Mouse (Mus musculus): Measurements from ENCODE around the gene Cux1. TPM values are rescaled to one million over a fixed set of nuclear protein-coding genes. Genes with fewer than 3 reads are reported as not detected.

Gene Cux1
- polyA plus RNA-seq, 1 experiment = 126 TPM

- TF ChIP-seq CTCF (conservative IDR thresholded peaks at IDR 0.05; ENCODE audit: insufficient read depth, insufficient read length, low read depth, low read length) (no peak), POLR2A (IDR thresholded peaks at IDR 0.05; ENCODE audit: low read depth, low read length) (no peak)
- 60% methylated on average over 4 of the region's 4 CpGs for WGBS
- Histone ChIP-seq H3K27me3 (replicated peaks; ENCODE audit: control insufficient read depth, insufficient read depth, low read length) (no peaks in the 10 kb centered on the region), H3K4me1 (ENCODE audit: control insufficient read depth, insufficient read depth, low read length) (peaks cover 44% of the 10 kb centered on the region), H3K4me3 (ENCODE audit: insufficient read depth, low read depth, low read length) (no peak overlapping the region), H3K27ac (ENCODE audit: insufficient read depth, low read depth, low read length) (no peak overlapping the region), H3K36me3 (ENCODE audit: control insufficient read depth, insufficient read depth, low read length) (no peaks in the 10 kb centered on the region)
- peak; percentile 61 for DNase-seq
These were observed 59.7 kb downstream of the Cux1 start for GRCm38 (mm10) chr5:136507629-136508028.

DNA sequence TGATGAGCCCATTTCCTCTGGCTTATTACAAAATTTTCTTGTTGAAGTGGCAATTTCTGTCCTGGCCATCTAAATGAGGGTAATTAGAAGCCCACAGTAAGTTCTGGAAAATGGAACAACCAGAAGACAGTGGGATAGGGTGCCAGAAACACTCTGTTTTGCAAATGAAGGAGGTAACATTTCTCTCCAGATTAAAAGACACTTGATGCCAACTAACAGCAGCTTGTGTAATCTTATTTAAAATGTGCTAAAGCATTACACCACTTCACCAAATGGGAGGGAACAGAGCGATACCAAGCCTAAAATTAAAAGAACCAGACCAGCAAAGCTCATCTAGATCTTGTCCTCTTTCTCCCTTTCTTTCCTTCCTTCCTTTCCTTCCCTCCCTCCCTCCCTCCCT lies 61.0 kb downstream of the Cux1 start:
- no peak overlapping the region for H3K27ac ChIP-seq (ENCODE audit: insufficient read depth, low read depth, low read length)
- 77% methylated on average over 1 of the region's 1 CpGs for WGBS
- H3K4me1 ChIP-seq (ENCODE audit: control insufficient read depth, insufficient read depth, low read length) = peaks cover 36% of the 10 kb centered on the region

GRCm38 (mm10) chr5:136502491-136503086 lies 64.7 kb downstream of the Cux1 start:
- Histone ChIP-seq H3K4me1 (ENCODE audit: control insufficient read depth, insufficient read depth, low read length) (peaks cover 32% of the 10 kb centered on the region), H3K4me3 (ENCODE audit: insufficient read depth, low read depth, low read length) (no peak overlapping the region), H3K36me3 (ENCODE audit: control insufficient read depth, insufficient read depth, low read length) (no peaks in the 10 kb centered on the region), H3K27me3 (replicated peaks; ENCODE audit: control insufficient read depth, insufficient read depth, low read length) (no peaks in the 10 kb centered on the region), H3K27ac (ENCODE audit: insufficient read depth, low read depth, low read length) (no peak overlapping the region)
- no peak for DNase-seq
- 39% methylated on average over 5 of the region's 5 CpGs for WGBS
- no peak for TF ChIP-seq POLR2A (IDR thresholded peaks at IDR 0.05; ENCODE audit: low read depth, low read length)
- no peak for TF ChIP-seq CTCF (conservative IDR thresholded peaks at IDR 0.05; ENCODE audit: insufficient read depth, insufficient read length, low read depth, low read length)

More for the DNA sequence above, 61.0 kb downstream of the Cux1 start:
- no peak for DNase-seq
- no peaks in the 10 kb centered on the region for H3K27me3 ChIP-seq (replicated peaks; ENCODE audit: control insufficient read depth, insufficient read depth, low read length)
- H3K4me3 ChIP-seq (ENCODE audit: insufficient read depth, low read depth, low read length) = no peak overlapping the region
- TF ChIP-seq POLR2A (IDR thresholded peaks at IDR 0.05; ENCODE audit: low read depth, low read length) (no peak), CTCF (conservative IDR thresholded peaks at IDR 0.05; ENCODE audit: insufficient read depth, insufficient read length, low read depth, low read length) (no peak)
- H3K36me3 ChIP-seq (ENCODE audit: control insufficient read depth, insufficient read depth, low read length) = no peaks in the 10 kb centered on the region

- Histone ChIP-seq H3K36me3 (ENCODE audit: control insufficient read depth, insufficient read depth, low read length) (no peaks in the 10 kb centered on the region), H3K4me1 (ENCODE audit: control insufficient read depth, insufficient read depth, low read length) (peaks cover 27% of the 10 kb centered on the region), H3K4me3 (ENCODE audit: insufficient read depth, low read depth, low read length) (no peak overlapping the region), H3K27ac (ENCODE audit: insufficient read depth, low read depth, low read length) (no peak overlapping the region), H3K27me3 (replicated peaks; ENCODE audit: control insufficient read depth, insufficient read depth, low read length) (no peaks in the 10 kb centered on the region)
- TF ChIP-seq CTCF (conservative IDR thresholded peaks at IDR 0.05; ENCODE audit: insufficient read depth, insufficient read length, low read depth, low read length) (no peak), POLR2A (IDR thresholded peaks at IDR 0.05; ENCODE audit: low read depth, low read length) (no peak)
- 32% methylated on average over 6 of the region's 6 CpGs for WGBS
- peak; percentile 37 for DNase-seq
These were observed 66.9 kb downstream of the Cux1 start for GRCm38 (mm10) chr5:136500307-136500871.

DNA sequence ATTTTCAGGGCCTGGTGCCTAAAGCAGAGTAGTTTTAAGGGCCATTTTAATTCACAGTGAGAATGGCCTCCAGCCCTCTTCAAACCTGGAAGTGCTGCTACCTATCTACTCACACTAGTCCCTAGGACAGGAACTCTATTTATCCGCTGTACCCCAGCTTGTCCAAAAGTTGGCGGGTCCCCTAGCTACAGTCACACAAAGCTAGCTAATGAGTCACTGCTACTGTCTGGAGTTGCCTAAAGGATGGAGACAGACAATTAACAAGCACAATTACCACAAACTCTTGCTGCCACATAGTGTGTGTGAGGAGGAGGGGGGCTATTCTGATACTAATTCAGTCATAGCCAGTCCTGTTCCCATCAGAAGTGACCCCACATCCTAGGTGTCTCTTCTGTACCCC lies 68.0 kb downstream of the Cux1 start:
- no peak for DNase-seq
- H3K36me3 ChIP-seq (ENCODE audit: control insufficient read depth, insufficient read depth, low read length) = no peaks in the 10 kb centered on the region
- H3K4me3 ChIP-seq (ENCODE audit: insufficient read depth, low read depth, low read length) = no peak overlapping the region
- peaks cover 22% of the 10 kb centered on the region; the same call in 1 of the 2 replicates for H3K4me1 ChIP-seq (ENCODE audit: control insufficient read depth, insufficient read depth, low read length)
- no peaks in the 10 kb centered on the region for H3K27me3 ChIP-seq (replicated peaks; ENCODE audit: control insufficient read depth, insufficient read depth, low read length)
- WGBS = 82% methylated on average over 2 of the region's 2 CpGs
- H3K27ac ChIP-seq (ENCODE audit: insufficient read depth, low read depth, low read length) = no peak overlapping the region
- no peak for TF ChIP-seq CTCF (conservative IDR thresholded peaks at IDR 0.05; ENCODE audit: insufficient read depth, insufficient read length, low read depth, low read length)
- no peak for TF ChIP-seq POLR2A (IDR thresholded peaks at IDR 0.05; ENCODE audit: low read depth, low read length)

GRCm38 (mm10) chr5:136498741-136499140 lies 68.5 kb downstream of the Cux1 start:
- Histone ChIP-seq H3K27me3 (replicated peaks; ENCODE audit: control insufficient read depth, insufficient read depth, low read length) (no peaks in the 10 kb centered on the region), H3K36me3 (ENCODE audit: control insufficient read depth, insufficient read depth, low read length) (no peaks in the 10 kb centered on the region), H3K4me1 (ENCODE audit: control insufficient read depth, insufficient read depth, low read length) (peaks cover 19% of the 10 kb centered on the region; the same call in 1 of the 2 replicates), H3K27ac (ENCODE audit: insufficient read depth, low read depth, low read length) (no peak overlapping the region), H3K4me3 (ENCODE audit: insufficient read depth, low read depth, low read length) (no peak overlapping the region)
- no peak for TF ChIP-seq CTCF (conservative IDR thresholded peaks at IDR 0.05; ENCODE audit: insufficient read depth, insufficient read length, low read depth, low read length)
- TF ChIP-seq POLR2A (IDR thresholded peaks at IDR 0.05; ENCODE audit: low read depth, low read length) = no peak
- DNase-seq = no peak
- 88% methylated on average over 3 of the region's 3 CpGs for WGBS

DNA sequence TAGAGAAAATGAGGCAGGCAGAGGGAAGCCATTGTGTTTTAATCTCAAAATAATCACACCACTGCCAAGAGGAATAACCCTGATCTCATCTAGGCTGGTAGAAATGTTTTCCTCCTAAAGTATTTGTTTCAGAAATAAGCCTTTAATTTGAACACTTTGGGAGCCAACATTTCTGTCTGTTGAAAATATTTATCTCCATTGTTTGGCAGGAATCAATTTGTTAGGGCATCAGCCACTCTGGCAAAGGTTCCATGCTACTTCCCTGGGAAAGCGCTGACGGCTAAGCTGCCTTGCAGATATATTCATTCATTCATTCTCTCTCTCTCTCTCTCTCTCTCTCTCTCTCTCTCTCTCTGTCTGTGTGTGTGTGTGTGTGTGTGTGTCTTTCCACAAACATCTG lies 70.0 kb downstream of the Cux1 start:
- H3K36me3 ChIP-seq (ENCODE audit: control insufficient read depth, insufficient read depth, low read length) = no peaks in the 10 kb centered on the region
- no peak overlapping the region for H3K27ac ChIP-seq (ENCODE audit: insufficient read depth, low read depth, low read length)
- no peak for TF ChIP-seq POLR2A (IDR thresholded peaks at IDR 0.05; ENCODE audit: low read depth, low read length)
- no peak for TF ChIP-seq CTCF (conservative IDR thresholded peaks at IDR 0.05; ENCODE audit: insufficient read depth, insufficient read length, low read depth, low read length)
- no peaks in the 10 kb centered on the region for H3K27me3 ChIP-seq (replicated peaks; ENCODE audit: control insufficient read depth, insufficient read depth, low read length)
- peaks cover 13% of the 10 kb centered on the region; the same call in 1 of the 2 replicates for H3K4me1 ChIP-seq (ENCODE audit: control insufficient read depth, insufficient read depth, low read length)
- DNase-seq = no peak
- H3K4me3 ChIP-seq (ENCODE audit: insufficient read depth, low read depth, low read length) = no peak overlapping the region
- 73% methylated on average over 2 of the region's 2 CpGs for WGBS
